Mouse (Mus musculus): ENCODE measurements around the gene Lrrc34. TPM values are rescaled to one million over a fixed set of nuclear protein-coding genes. Genes with fewer than 3 reads are reported as not detected.

Lrrc34 gene
- polyA plus RNA-seq, 1 experiment from 2014 or later, result 0.66 TPM

GRCm38 (mm10) chr3:30648466-30648865 is 797 bp upstream of the Lrrc34 start:
- Histone ChIP-seq H3K27ac (ENCODE audit: low read depth, low read length) (no peak overlapping the region), H3K36me3 (ENCODE audit: control insufficient read depth, insufficient read depth, low read length) (no peaks in the 10 kb centered on the region), H3K4me2 (ENCODE audit: low read depth, low read length) (no peak overlapping the region), H3K9me3 (ENCODE audit: control insufficient read depth, low read length) (no peaks in the 10 kb centered on the region), H3K27me3 (ENCODE audit: control insufficient read depth, insufficient read depth, low read length) (peaks cover 7% of the 10 kb centered on the region; the same call in 1 of the 2 replicates), H3K9ac (replicated peaks; ENCODE audit: low read depth, low read length) (no peak overlapping the region), H3K4me3 (ENCODE audit: low read depth, low read length) (no peak overlapping the region), H3K4me1 (ENCODE audit: control insufficient read depth, insufficient read depth, low read length) (peaks cover 6% of the 10 kb centered on the region; the same call in 1 of the 2 replicates)
- 83% methylated on average over 2 of the region's 2 CpGs for WGBS
- ATAC-seq (ENCODE audit: low read depth), result no peak

GRCm38 (mm10) chr3:30646761-30647160 is 908 bp downstream of the Lrrc34 start:
- H3K4me3 ChIP-seq (ENCODE audit: low read depth, low read length), result no peak overlapping the region
- 44% methylated on average over 8 of the region's 8 CpGs for WGBS
- peaks cover 7% of the 10 kb centered on the region; the same call in 1 of the 2 replicates for H3K27me3 ChIP-seq (ENCODE audit: control insufficient read depth, insufficient read depth, low read length)
- no peak overlapping the region for H3K27ac ChIP-seq (ENCODE audit: low read depth, low read length)
- ATAC-seq (ENCODE audit: low read depth), result no peak
- H3K4me1 ChIP-seq (ENCODE audit: control insufficient read depth, insufficient read depth, low read length), result peaks cover 6% of the 10 kb centered on the region; the same call in 1 of the 2 replicates
- no peaks in the 10 kb centered on the region for H3K9me3 ChIP-seq (ENCODE audit: control insufficient read depth, low read length)
- H3K36me3 ChIP-seq (ENCODE audit: control insufficient read depth, insufficient read depth, low read length), result no peaks in the 10 kb centered on the region
- no peak overlapping the region for H3K4me2 ChIP-seq (ENCODE audit: low read depth, low read length)
- no peak overlapping the region for H3K9ac ChIP-seq (replicated peaks; ENCODE audit: low read depth, low read length)

DNA sequence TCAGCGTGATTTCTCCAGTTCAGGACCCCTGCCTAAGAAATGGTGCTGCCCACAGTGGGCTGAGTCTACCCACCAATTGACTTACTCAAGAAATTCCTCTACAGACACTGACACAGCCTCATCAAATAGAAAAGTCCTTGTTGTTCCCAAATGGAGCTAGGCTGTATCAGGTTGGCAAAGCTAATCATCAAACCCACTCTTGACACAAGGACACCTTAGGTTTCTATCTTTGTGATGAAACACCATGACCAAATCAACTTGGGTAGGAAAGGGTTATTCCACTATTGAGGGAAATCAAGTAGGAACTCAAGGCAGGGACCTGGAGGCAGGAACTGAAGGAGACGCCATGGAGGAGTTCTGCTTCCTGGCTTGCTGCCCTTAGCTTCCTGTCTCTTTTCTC is 3.5 kb downstream of the Lrrc34 start, which contains the start of gene Lrriq4:
Gene Lrriq4, plus strand, starts transcription at position 301 of the 400 bp plus-strand sequence.
- no peaks in the 10 kb centered on the region for H3K9me3 ChIP-seq (ENCODE audit: control insufficient read depth, low read length)
- no peak for ATAC-seq (ENCODE audit: low read depth)
- 84% methylated on average over 2 of the region's 2 CpGs for WGBS
- H3K4me3 ChIP-seq (ENCODE audit: low read depth, low read length), result no peak within 1 kb of the TSS
- H3K27ac ChIP-seq (ENCODE audit: low read depth, low read length), result no peak within 1 kb of the TSS
- H3K4me2 ChIP-seq (ENCODE audit: low read depth, low read length), result no peak within 1 kb of the TSS
- no peaks in the 10 kb centered on the region for H3K4me1 ChIP-seq (ENCODE audit: control insufficient read depth, insufficient read depth, low read length)
- H3K9ac ChIP-seq (replicated peaks; ENCODE audit: low read depth, low read length), result no peak within 1 kb of the TSS
- H3K36me3 ChIP-seq (ENCODE audit: control insufficient read depth, insufficient read depth, low read length), result no peaks in the 10 kb centered on the region
- H3K27me3 ChIP-seq (ENCODE audit: control insufficient read depth, insufficient read depth, low read length), result 0 out of 2 replicates have a peak, but pooled peaks cover 1% of the 10 kb centered on the region

GRCm38 (mm10) chr3:30635629-30636028 is 12.0 kb downstream of the Lrrc34 start:
- ATAC-seq (ENCODE audit: low read depth), result no peak
- WGBS, result 88% methylated on average over 4 of the region's 4 CpGs
- H3K27me3 ChIP-seq (ENCODE audit: control insufficient read depth, insufficient read depth, low read length), result no peaks in the 10 kb centered on the region
- H3K9ac ChIP-seq (replicated peaks; ENCODE audit: low read depth, low read length), result no peak overlapping the region
- no peak overlapping the region for H3K4me2 ChIP-seq (ENCODE audit: low read depth, low read length)
- H3K27ac ChIP-seq (ENCODE audit: low read depth, low read length), result no peak overlapping the region
- no peaks in the 10 kb centered on the region for H3K36me3 ChIP-seq (ENCODE audit: control insufficient read depth, insufficient read depth, low read length)
- no peaks in the 10 kb centered on the region for H3K4me1 ChIP-seq (ENCODE audit: control insufficient read depth, insufficient read depth, low read length)
- no peaks in the 10 kb centered on the region for H3K9me3 ChIP-seq (ENCODE audit: control insufficient read depth, low read length)
- no peak overlapping the region for H3K4me3 ChIP-seq (ENCODE audit: low read depth, low read length)

GRCm38 (mm10) chr3:30633681-30634080 is 14.0 kb downstream of the Lrrc34 start:
- H3K4me3 ChIP-seq (ENCODE audit: low read depth, low read length), result no peak overlapping the region
- no peak overlapping the region for H3K9ac ChIP-seq (replicated peaks; ENCODE audit: low read depth, low read length)
- no peak overlapping the region for H3K4me2 ChIP-seq (ENCODE audit: low read depth, low read length)
- no peak for ATAC-seq (ENCODE audit: low read depth)
- no peaks in the 10 kb centered on the region for H3K27me3 ChIP-seq (ENCODE audit: control insufficient read depth, insufficient read depth, low read length)
- no peaks in the 10 kb centered on the region for H3K9me3 ChIP-seq (ENCODE audit: control insufficient read depth, low read length)
- 71% methylated on average over 3 of the region's 3 CpGs for WGBS
- H3K36me3 ChIP-seq (ENCODE audit: control insufficient read depth, insufficient read depth, low read length), result no peaks in the 10 kb centered on the region
- no peak overlapping the region for H3K27ac ChIP-seq (ENCODE audit: low read depth, low read length)
- H3K4me1 ChIP-seq (ENCODE audit: control insufficient read depth, insufficient read depth, low read length), result no peaks in the 10 kb centered on the region

GRCm38 (mm10) chr3:30620132-30620531 is 27.5 kb downstream of the Lrrc34 start:
- Histone ChIP-seq H3K9me3 (ENCODE audit: control insufficient read depth, low read length) (no peaks in the 10 kb centered on the region), H3K4me3 (ENCODE audit: low read depth, low read length) (no peak overlapping the region), H3K36me3 (ENCODE audit: control insufficient read depth, insufficient read depth, low read length) (peaks cover 21% of the 10 kb centered on the region; the same call in 1 of the 2 replicates), H3K27me3 (ENCODE audit: control insufficient read depth, insufficient read depth, low read length) (no peaks in the 10 kb centered on the region), H3K27ac (ENCODE audit: low read depth, low read length) (no peak overlapping the region), H3K4me2 (ENCODE audit: low read depth, low read length) (no peak overlapping the region), H3K4me1 (ENCODE audit: control insufficient read depth, insufficient read depth, low read length) (no peaks in the 10 kb centered on the region), H3K9ac (replicated peaks; ENCODE audit: low read depth, low read length) (no peak overlapping the region)
- 84% methylated on average over 8 of the region's 8 CpGs for WGBS
- no peak for ATAC-seq (ENCODE audit: low read depth)

- Histone ChIP-seq H3K36me3 (ENCODE audit: control insufficient read depth, insufficient read depth, low read length) (peaks cover 43% of the 10 kb centered on the region), H3K4me1 (ENCODE audit: control insufficient read depth, insufficient read depth, low read length) (no peaks in the 10 kb centered on the region), H3K4me3 (ENCODE audit: low read depth, low read length) (no peak overlapping the region), H3K4me2 (ENCODE audit: low read depth, low read length) (no peak overlapping the region), H3K9ac (replicated peaks; ENCODE audit: low read depth, low read length) (no peak overlapping the region), H3K27me3 (ENCODE audit: control insufficient read depth, insufficient read depth, low read length) (no peaks in the 10 kb centered on the region), H3K27ac (ENCODE audit: low read depth, low read length) (no peak overlapping the region), H3K9me3 (ENCODE audit: control insufficient read depth, low read length) (no peaks in the 10 kb centered on the region)
- 90% methylated on average over 4 of the region's 4 CpGs for WGBS
- ATAC-seq (ENCODE audit: low read depth), result no peak
These were observed 36.7 kb downstream of the Lrrc34 start for GRCm38 (mm10) chr3:30610930-30611329.

DNA sequence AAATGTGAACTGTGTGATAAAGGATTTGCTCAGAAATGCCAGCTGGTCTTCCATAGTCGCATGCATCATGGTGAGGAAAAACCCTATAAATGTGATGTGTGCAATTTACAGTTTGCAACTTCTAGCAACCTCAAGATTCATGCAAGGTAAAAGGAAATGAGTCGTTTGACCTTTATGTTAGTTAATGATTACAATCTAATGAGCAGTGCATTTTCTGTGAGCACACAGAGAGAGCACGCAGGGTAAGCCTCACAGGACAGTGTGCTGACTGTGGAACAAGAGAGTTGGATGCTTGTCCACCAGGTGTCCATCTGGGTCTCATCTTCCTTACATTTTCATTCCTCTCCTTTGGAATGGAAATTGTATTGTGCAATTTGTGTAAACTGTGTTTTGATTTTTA is 38.7 kb downstream of the Lrrc34 start:
- no peak for ATAC-seq (ENCODE audit: low read depth)
- H3K36me3 ChIP-seq (ENCODE audit: control insufficient read depth, insufficient read depth, low read length), result peaks cover 37% of the 10 kb centered on the region

GRCm38 (mm10) chr3:30603256-30603655 is 44.4 kb downstream of the Lrrc34 start:
- Histone ChIP-seq H3K27ac (ENCODE audit: low read depth, low read length) (no peak overlapping the region; the same call in 1 of the 2 replicates), H3K9me3 (ENCODE audit: control insufficient read depth, low read length) (no peaks in the 10 kb centered on the region), H3K27me3 (ENCODE audit: control insufficient read depth, insufficient read depth, low read length) (no peaks in the 10 kb centered on the region), H3K4me1 (ENCODE audit: control insufficient read depth, insufficient read depth, low read length) (peaks cover 14% of the 10 kb centered on the region), H3K4me3 (ENCODE audit: low read depth, low read length) (peak overlapping the region; percentile 88), H3K9ac (replicated peaks; ENCODE audit: low read depth, low read length) (peak overlapping the region; percentile 74; the same call in 1 of the 2 replicates), H3K36me3 (ENCODE audit: control insufficient read depth, insufficient read depth, low read length) (peaks cover 10% of the 10 kb centered on the region), H3K4me2 (ENCODE audit: low read depth, low read length) (peak overlapping the region; percentile 71)
- no peak for ATAC-seq (ENCODE audit: low read depth)
- WGBS, result 29% methylated on average over 10 of the region's 10 CpGs

More for the DNA sequence above, 38.7 kb downstream of the Lrrc34 start:
- no peaks in the 10 kb centered on the region for H3K4me1 ChIP-seq (ENCODE audit: control insufficient read depth, insufficient read depth, low read length)
- no peaks in the 10 kb centered on the region for H3K9me3 ChIP-seq (ENCODE audit: control insufficient read depth, low read length)
- no peak overlapping the region for H3K4me2 ChIP-seq (ENCODE audit: low read depth, low read length)
- H3K27ac ChIP-seq (ENCODE audit: low read depth, low read length), result no peak overlapping the region
- H3K9ac ChIP-seq (replicated peaks; ENCODE audit: low read depth, low read length), result no peak overlapping the region
- H3K4me3 ChIP-seq (ENCODE audit: low read depth, low read length), result no peak overlapping the region
- 92% methylated on average over 3 of the region's 3 CpGs for WGBS
- H3K27me3 ChIP-seq (ENCODE audit: control insufficient read depth, insufficient read depth, low read length), result no peaks in the 10 kb centered on the region
